Mouse (Mus musculus): ENCODE results near the gene Tubal3.
"Not testable (repeated sequence)": the region's sequence is repeated elsewhere in the genome, so short reads cannot be mapped to it uniquely, and the experiment has no call there.

Tubal3 gene

DNA sequence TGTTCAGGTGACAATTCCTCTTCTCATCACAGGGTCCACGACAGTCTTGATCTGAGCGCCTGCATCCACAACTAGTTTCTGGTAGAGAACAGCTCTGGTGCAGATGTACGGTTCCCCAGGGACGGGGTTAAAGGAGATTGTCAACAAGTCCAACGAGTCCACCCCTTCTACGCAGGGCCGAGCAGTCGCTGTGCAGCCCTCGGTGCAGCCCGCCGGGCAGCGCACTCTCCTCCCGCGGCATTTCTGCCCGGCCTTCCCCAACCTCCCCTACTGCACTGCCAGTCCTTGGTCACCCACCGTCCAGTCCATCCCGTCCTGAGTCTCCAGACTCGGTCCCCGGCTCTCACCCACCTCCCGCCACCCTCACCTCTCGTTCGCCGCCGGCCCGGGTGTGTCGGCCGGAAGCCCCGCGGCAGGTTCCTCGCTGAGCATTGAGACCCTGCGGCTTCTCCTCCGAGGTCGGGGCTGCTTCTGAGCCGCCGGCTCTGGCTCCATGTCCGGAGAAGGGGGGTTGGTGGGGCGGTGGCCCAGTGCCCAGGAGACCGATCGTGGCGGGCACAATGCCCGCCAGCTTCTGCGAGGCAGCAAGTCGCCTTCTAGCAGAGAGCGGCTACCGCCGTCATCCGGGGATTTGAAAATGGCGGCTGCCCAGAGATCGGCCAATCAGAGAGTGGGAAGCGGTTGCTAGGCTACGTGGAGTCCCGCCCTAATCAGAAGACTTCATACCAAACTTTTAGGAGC is at the start of gene Tubal3, which contains the start of gene Net1:
Tubal3 (plus strand) TSS at position 704 of the 741 bp plus-strand sequence.
Net1 (minus strand) TSS at position 650 of the 741 bp plus-strand sequence.
- peak; percentile 76 for DNase-seq (ENCODE audit: low read depth, low spot score)

DNA sequence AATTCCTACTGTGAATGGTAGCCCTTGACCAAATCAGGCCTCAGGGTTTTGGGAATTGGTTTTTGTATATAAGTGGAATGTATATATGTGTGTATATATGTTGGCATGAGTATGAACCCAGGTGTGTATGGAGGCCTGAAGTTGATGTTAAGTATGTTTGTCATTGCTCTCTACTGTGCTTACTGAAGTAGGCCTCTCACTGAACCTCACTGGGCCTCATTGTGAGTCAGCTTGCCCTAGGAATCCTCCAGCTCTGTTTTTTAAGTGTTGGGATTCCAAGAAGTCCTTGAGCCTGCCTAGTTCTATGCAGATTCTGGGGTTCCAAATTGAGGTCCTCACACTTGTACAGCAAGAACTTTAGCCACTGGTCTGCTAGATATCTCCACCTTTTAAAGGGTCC is 48.2 kb upstream of the Tubal3 start:
- DNase-seq (ENCODE audit: low read depth, low spot score): no peak

DNA sequence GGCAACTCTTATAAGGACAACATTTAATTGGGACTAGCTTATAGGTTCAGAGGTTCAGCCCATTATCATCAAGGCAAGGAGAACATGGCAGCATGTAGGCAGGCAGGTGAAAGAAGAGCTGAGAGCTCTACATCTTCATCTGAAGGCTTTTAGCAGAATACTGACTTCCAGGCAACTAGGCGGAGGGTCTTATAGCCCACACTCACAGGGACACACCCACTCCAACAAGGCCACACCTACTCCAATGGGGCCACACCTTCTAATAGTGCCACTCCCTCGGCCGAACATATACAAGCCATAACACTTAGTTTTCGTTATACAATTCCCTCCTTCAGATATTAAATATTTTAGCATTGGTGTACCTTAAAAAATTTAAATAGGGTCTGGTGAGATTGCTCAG is 45.2 kb upstream of the Tubal3 start:
- no peak for DNase-seq (ENCODE audit: low read depth, low spot score)

DNA sequence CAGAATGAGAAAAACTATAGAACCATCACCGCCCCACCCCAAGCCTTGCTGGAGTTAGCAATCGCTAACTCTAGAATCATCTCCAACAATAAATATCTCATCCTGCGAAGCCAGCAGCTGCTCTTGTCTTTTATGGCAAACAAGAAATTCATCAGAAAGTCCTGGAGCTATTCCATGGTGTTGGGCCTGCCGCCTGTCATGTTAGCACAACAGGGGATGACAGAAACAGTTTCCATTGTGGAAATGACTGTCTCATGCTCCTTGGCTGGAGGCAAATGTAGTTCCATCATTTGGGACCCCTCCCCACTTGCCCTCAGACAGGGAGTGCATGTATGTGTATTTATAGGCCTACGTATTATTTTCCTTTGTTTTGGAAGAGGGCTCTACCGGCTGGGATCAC is 41.6 kb upstream of the Tubal3 start:
- no peak for DNase-seq (ENCODE audit: low read depth, low spot score)

DNA sequence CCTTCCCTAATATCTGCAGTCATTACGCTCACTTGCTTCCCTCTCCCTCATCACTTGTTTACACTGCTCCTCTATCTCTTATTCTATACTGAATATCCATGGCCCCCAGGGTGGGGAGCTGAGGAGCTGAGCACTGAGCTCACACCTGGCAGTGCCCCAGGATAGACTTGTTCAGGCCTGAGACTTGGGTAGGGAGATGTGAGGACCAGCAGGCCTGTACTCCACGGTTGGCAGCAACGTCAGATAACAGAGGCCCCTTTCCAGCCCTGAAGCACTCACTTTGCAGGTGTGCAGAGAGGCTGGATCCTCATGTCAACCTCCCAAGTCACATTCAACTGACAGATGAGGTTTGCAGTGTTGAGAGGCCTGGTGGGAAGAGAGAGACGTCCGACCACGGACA is 40.9 kb upstream of the Tubal3 start:
- DNase-seq (ENCODE audit: low read depth, low spot score): no peak

DNA sequence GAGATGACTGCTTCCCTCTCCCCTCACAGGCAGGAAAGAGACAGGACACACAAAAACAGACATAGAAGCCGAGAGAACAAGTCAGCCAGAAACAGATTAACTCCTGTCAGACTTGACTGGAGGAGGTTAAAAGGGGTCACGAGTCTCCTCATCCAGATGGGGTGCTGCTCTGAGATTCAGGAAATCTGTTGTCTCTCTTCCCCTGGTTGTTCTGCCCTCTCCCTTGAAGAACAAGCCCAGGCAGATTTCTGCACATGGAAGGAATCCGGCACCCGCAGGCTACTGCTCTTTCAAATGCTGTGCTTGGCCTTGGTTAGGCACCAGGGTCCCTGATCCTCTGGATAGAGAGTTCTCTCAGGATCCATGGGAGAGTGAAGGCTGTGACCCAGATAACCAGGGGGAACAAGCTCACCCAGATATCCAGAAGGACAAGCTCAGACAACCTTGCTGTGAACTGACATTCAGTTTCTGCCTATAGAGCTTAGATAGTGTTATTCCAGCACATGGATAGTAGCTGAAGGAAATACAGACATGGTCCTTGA is 40.3 kb upstream of the Tubal3 start:
- no peak for DNase-seq (ENCODE audit: low read depth, low spot score)

DNA sequence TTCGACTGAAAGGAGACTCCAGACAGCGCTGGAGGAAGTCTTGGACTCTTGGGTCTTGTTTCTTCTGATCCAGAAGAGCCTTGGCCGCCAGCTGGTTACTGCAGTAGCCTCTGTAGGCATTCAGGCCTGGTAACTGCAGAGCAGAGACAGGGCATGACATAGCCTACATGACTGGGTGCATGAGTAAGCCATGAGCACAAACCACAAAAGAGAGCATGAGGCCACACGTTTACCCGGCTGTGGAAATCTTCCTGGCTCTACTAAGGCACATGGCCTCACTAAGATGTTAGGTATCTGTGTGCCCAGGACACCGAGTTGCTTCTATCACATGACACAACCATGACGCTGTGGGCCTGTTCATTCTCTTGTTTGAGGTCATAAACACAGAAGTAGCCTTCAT is 31.4 kb upstream of the Tubal3 start:
- DNase-seq (ENCODE audit: low read depth, low spot score): no peak

DNA sequence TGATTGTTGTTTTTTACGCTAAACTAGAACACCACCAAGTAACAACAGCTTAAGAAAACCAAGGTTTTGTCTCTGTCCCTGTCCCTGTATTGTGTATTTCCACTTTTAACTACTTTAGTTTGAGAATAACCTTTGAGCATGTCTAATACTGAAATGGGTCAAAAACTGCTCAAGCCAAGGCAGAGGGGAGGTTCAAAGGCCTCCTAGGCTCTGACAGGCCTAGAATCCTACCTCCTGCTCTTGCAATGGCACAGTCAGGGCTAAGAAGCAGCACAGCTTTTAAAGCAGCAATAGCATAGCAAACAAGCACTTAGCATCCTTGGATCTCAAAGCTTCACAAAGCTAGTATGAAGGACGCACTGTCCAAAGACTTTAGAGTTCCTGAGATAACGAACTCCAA is 29.0 kb upstream of the Tubal3 start:
- DNase-seq (ENCODE audit: low read depth, low spot score): no peak

DNA sequence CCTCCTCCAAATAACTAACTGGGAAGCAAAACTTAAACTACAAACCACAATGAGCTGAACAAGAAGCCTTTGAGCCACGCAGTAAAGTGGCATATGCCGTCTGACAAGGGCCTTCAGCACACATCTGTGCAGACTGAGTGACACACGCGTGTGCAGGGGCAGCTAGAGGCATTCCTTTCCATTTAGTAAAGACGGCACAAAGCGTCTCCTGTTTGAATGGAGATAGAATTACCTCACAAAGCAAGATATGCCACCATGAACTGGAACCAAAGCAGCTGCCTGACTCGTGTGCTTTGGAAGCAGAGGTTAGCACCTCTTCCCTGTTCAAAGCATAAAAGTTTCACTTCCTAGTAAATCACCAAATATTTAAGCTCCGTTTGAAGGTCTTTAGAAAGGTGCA is 28.0 kb upstream of the Tubal3 start:
- DNase-seq (ENCODE audit: low read depth, low spot score): no peak

DNA sequence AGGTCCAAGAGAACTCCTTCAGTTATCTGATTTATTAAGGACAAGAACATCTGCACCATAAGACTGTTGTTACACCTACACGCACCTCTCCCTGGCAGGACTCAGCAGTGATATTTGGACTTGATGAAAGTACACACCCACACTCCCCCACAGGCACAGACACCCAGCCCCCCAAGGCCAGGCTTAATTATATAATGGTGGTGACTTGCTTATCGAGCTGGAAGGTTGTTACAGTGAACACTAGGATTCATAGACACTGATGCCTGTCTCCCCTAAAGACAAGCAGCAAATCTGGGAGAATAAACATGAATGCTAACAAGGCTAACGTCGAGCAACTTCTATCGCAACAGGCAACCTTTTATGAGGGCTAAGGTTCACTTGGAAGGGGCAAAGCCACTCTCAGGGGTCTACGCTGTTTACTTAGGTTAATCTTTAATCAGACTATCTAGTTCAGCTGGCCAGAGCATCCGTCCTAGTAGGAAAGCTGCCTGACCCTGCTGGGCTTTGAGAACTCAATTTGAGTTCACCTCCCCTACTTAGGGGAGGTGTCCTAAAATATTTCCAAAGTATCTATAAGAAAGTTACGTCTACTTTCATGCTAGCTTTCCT is 26.5 kb upstream of the Tubal3 start:
- DNase-seq (ENCODE audit: low read depth, low spot score): no peak

DNA sequence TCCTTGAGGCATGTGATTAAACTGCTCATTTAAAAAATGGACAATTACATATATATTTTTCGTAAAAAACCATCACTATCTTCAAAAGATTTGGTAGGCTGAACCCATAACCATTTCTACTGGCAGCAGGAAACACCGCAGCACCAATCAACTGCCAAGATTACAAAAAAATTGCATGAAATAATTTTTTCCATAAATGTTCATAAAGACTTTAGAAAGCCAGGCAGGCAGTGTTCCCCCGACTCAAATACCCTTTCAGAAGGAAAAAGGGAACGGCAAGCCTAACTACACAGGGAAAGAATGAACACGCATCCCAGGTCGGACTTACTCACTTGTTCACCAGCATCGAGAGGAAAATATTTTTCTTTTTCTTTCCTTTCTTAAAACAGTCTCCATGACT is 25.5 kb upstream of the Tubal3 start:
- no peak for DNase-seq (ENCODE audit: low read depth, low spot score)

DNA sequence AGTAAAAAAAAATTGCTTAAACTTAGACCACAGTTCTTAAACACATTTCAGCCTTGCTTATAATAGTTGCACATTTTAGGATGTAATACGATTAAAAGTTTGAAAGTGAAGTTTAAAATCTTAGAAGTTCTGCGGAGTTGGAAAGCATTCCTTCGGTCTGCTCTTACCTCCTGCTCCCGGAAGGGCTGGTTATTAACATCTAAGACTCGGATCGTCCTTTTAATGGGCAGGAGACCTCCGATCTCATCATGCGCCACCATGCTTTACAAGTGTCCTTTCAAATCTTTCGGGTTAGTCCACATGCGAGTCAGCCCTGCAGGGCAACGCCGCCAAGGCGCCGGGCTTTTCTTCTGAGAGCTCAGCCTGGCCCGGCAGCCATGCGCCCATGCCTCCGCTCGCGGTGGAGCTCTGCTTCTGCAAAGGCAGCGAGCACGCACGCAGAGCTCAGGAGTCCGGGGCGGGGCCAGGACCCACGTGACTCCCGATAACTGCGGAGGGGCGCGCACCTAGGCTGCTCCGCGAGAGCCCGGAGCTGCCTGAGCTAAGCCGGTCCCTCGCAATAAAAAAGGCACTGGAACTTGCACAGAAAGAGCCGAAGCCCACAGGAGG is 24.8 kb upstream of the Tubal3 start:
- DNase-seq (ENCODE audit: low read depth, low spot score): peak; percentile 58

DNA sequence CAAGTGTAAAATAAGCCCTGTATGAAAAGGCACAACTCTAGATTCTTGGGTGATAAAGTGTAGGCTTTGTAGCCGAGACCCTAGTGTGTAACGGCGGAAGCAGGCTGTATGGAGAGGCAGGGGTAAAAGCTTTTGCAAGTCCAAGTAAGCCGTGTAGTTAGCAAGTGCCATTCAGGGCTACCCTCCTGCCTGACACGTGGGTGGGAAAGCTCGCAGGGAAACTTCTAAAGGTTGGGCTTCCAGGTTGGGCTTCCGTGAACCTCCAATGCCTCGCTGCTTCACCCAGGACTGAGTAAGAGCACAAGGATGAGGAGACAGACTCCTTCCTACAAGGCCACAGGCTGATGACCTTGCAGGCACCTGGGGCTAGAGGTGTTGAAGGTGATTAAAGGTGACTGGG is 23.5 kb upstream of the Tubal3 start:
- DNase-seq (ENCODE audit: low read depth, low spot score): no peak

DNA sequence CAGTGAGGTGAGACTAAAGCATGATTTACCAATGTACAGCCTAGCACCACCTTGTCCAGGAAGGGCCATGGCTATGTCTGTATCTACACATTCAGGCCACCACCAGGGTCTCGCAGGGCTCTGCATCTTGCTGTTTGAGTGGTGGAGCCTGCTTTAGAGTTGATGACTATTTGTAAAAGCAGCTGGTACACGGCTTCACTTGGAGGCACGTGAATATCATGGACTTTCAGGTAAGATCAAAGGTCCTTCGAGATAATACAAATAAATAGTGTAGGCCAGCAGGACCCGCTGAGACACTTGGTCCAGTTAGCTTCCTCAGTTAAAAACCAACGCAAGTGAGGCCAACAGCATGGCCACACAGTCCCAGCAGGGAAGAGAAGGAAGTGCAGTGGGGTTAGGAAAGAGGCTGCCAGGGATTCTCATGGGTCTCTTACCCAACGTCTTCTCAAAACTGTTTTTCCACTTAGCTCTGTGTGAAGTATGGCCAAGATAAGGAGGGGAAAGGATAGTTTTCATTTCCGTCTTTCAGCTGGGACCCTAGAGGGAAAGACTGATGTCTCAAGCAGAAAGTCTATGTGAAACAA is 22.6 kb upstream of the Tubal3 start:
- no peak for DNase-seq (ENCODE audit: low read depth, low spot score)

DNA sequence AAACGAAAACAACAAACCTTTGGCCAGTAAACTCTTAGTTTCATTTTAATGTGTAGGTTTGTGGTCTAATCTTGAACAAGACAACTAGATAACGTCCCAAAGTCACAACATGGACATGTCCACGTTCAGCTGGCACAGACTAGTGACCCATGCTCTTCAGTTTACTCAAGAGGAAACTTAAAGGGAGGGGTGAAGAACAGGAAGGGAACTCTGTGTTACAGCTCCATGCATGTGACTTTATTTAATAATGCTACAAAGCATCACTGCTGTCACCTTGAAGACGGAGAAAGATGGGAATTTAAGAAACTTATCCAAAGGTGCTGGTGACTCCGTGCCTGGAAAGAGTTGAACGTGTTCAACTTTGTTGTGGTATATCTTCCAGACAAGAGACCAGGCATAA is 22.0 kb upstream of the Tubal3 start:
- no peak for DNase-seq (ENCODE audit: low read depth, low spot score)

DNA sequence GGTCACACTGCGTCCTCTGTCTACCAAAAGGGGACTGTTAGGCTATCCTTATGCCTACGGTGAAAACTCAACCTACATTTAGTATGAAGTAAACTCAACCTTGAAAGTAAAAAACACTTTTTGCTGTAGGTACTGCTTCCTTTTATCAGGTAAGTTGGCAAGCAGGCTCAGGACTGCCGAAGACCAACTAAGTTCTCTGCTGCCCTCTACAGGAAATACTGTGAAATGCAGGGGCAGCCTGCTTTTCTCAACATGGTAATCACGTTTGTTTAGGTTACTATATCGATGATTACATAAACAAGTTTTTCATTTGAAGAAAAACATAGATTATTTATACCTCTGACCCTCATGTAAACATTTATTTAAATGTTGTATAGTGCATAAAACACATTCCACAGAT is 21.2 kb upstream of the Tubal3 start:
- peak; percentile 54 for DNase-seq (ENCODE audit: low read depth, low spot score)

DNA sequence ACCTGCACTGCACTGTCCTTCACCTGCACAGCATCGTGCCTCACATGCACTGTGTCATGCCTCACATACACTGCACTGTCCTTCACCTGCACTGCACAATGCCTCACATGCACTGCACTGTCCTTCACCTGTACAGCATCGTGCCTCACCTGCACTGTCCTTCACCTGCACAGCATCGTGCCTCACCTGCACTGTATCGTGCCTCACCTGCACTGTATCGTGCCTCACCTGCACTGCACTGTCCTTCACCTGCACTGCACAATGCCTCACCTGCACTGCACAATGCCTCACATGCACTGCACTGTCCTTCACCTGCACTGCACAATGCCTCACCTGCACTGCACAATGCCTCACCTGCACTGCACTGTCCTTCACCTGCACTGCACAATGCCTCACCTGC is 19.9 kb upstream of the Tubal3 start:
- DNase-seq (ENCODE audit: low read depth, low spot score): not testable (repeated sequence)

DNA sequence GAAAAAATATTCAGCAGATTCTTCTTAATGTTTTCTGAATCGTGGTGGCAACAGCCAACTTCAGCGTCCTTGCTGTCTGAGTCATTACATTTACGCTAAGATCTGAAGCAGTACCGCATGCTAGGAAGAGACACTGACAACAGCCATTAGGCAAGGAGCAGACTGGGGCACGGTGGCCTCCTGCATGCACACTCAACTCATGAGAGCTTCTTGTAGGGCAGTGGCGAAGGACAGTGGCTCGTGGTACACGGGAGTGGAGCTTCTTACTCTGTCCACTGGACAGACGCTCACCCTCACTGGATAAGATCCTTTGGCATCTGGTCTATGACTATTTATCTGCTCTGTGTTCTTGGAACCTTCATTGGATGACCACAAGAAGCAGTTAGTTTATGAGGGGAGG is 18.8 kb upstream of the Tubal3 start:
- no peak for DNase-seq (ENCODE audit: low read depth, low spot score)

DNA sequence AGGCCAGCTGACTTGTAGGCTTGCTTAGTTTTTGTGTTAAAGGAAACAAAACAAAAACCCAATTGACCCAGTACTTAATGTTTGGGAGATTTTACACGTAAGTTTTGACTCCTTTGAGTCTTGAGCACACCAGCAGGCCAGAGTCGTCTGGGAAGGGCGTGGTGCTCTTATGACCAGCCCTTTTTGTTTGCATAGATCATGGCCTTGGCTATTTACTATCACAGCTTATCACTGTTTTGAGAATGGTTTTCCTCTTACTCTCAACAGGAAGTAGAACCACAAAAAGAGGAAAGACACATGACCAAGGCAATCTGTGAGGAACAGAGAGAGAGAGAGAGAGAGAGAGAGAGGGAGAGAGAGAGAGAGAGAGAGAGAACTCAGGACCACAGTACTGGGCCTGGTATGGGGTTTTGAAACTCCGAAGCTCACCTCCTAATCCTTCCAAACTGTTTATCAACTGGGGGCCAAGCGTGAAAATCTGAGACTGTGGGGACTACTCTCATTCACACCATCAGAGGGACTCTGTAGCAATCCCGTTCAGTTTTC is 10.8 kb upstream of the Tubal3 start:
- DNase-seq (ENCODE audit: low read depth, low spot score): no peak

DNA sequence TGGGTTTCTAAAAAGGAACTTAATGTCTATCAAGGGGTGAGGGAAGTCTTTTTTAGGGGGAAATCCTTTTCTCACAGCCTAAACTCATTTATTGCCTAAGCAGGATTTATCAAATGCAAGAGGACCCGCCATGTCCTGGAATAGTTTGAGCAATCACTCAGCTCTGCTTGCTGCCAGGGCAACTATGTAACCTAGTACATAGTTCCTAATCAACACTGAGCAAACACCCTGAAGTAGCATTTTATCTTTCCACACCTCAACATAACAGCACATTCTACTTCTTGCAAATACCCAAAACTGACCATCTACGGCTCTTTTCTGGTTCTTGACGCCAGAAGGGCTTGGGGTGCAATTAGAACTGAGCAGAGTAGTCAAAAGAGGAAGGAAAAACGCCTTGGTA is 9.8 kb upstream of the Tubal3 start:
- no peak for DNase-seq (ENCODE audit: low read depth, low spot score)

DNA sequence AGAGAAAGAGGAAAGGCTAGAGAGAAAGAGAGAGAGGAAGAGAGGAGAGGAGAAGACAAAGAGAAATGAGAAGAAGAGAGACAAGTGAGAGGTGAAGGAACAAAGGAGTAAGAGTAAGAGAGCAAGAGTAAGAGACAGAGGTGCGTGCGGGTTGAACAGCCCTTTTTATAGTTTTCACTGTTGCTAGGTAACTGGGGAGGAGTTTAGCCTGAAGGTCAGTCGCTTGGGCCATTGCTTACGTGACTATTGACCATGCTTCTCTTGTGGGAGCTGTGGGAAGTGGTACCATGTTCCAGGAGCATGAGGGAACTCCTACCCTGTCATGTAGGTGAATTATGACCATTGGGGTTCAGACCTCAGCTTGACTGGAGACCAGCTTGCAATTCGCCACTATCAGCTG is 7.7 kb upstream of the Tubal3 start:
- no peak for DNase-seq (ENCODE audit: low read depth, low spot score)

DNA sequence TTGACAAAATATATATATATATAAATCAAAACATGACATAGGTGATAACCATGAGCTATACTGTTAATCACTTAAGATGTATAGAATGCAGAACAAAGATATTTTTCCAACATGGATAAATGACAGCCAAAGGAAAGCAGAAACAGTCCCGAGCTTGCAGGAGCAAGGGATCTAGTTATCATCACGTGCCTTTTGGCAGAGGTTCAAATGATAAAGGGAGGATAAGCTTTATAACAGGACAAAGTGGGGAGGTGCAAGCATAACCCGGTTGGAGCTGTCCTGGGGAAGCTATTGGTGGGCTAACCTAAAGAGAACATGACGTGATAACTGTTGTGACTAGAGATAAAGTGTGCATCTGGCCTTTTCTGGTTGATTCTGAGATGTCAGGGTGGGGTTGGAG is 4.6 kb upstream of the Tubal3 start:
- no peak for DNase-seq (ENCODE audit: low read depth, low spot score)
